ENCODE assay signal across 8 mouse cellular contexts in the genomic region with DNA sequence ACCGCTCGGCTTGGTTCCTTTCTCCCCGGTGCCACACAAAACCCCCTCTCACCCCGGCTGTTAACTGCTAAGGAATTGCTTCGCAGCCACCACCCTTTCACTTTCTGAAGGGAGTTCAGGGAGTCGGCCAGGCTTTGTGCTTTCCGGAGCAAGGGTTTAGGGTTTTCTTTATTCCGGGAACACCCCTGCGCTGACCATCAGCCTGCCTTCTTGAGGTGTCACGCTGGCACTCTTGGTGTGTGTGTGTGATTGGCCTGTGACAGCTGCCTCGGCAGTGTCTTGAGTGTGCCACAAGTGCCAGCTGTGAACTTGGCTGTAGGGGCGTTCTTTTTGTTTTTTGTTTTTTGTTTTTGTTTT. TPM values are rescaled to one million over a fixed set of nuclear protein-coding genes. Genes with fewer than 3 reads are reported as not detected.
DNase-seq lines count a peak whose midpoint lies in the region; ATAC-seq and TF ChIP-seq lines count a peak whose summit lies in the region.

No protein-coding gene starts in this region.

- H3K27me3 ChIP-seq in cerebellum, adult 2 months (ENCODE audit: control insufficient read depth, insufficient read depth, low read length), result no peaks in the 10 kb centered on the region
- H3K27me3 ChIP-seq in forebrain, embryonic 16.5 days (replicated peaks; ENCODE audit: control insufficient read depth, insufficient read depth, low read length), result no peaks in the 10 kb centered on the region
- H3K27me3 ChIP-seq in hindbrain, embryonic 16.5 days (replicated peaks; ENCODE audit: control insufficient read depth, insufficient read depth, low read length), result no peaks in the 10 kb centered on the region
- no peaks in the 10 kb centered on the region for H3K27me3 ChIP-seq in liver, embryonic 12.5 days (replicated peaks)
- no peaks in the 10 kb centered on the region for H3K27me3 ChIP-seq in myocyte (ENCODE audit: control insufficient read depth, insufficient read depth, insufficient read length)

- peak overlapping the region; percentile 94 for H3K4me2 ChIP-seq in forebrain, embryonic 16.5 days (ENCODE audit: low read length)
- H3K4me2 ChIP-seq in hindbrain, embryonic 16.5 days (ENCODE audit: low read length), result peak overlapping the region; percentile 83
- H3K4me2 ChIP-seq in liver, embryonic 12.5 days, result peak overlapping the region; percentile 74
- peak overlapping the region; percentile 71 for H3K4me2 ChIP-seq in myocyte (ENCODE audit: low read depth)

- WGBS in cerebellum, adult 2 months, result under 1% methylated on average over 12 of the region's 12 CpGs
- WGBS in forebrain, embryonic 16.5 days, result 0% methylated on average over 12 of the region's 12 CpGs
- 0% methylated on average over 12 of the region's 12 CpGs for WGBS in hindbrain, embryonic 16.5 days
- WGBS in liver, embryonic 12.5 days (ENCODE audit: insufficient replicate concordance), result under 1% methylated on average over 12 of the region's 12 CpGs

- peak overlapping the region; percentile 87 for H3ac ChIP-seq in myocyte (ENCODE audit: control insufficient read depth, insufficient read length)

- TF ChIP-seq POLR2A in cerebellum, adult 2 months (IDR thresholded peaks at IDR 0.05; ENCODE audit: borderline replicate concordance, insufficient read depth, low read length), result no peak
- TF ChIP-seq POLR2A in myocyte (IDR thresholded peaks at IDR 0.05; ENCODE audit: insufficient read length, low read depth), result peak; percentile 48

- TF ChIP-seq CTCF in cerebellum, adult 2 months (IDR thresholded peaks at IDR 0.05; ENCODE audit: borderline replicate concordance, insufficient read depth, low read depth, low read length), result no peak

- H3K4me1 ChIP-seq in cerebellum, adult 2 months (ENCODE audit: control insufficient read depth, insufficient read depth, low read length), result peaks cover 8% of the 10 kb centered on the region
- peaks cover 34% of the 10 kb centered on the region for H3K4me1 ChIP-seq in forebrain, embryonic 16.5 days (replicated peaks; ENCODE audit: control insufficient read depth, insufficient read depth, low read length)
- H3K4me1 ChIP-seq in hindbrain, embryonic 16.5 days (ENCODE audit: control insufficient read depth, insufficient read depth, low read depth, low read length), result peaks cover 17% of the 10 kb centered on the region
- H3K4me1 ChIP-seq in liver, embryonic 12.5 days, result peaks cover 25% of the 10 kb centered on the region

- peak; percentile 46 for ATAC-seq in forebrain, embryonic 16.5 days
- ATAC-seq in hindbrain, embryonic 16.5 days, result peak; percentile 66
- peak; percentile 73 for ATAC-seq in liver, embryonic 12.5 days

- peaks cover 32% of the 10 kb centered on the region for H3K79me2 ChIP-seq in myocyte (ENCODE audit: control insufficient read depth, insufficient read depth)

- no peaks in the 10 kb centered on the region for H3K36me3 ChIP-seq in forebrain, embryonic 16.5 days (ENCODE audit: control insufficient read depth, insufficient read depth)
- H3K36me3 ChIP-seq in hindbrain, embryonic 16.5 days (ENCODE audit: control insufficient read depth, insufficient read depth, low read length), result no peaks in the 10 kb centered on the region
- H3K36me3 ChIP-seq in liver, embryonic 12.5 days, result 0 out of 2 replicates have a peak, but pooled peaks cover 5% of the 10 kb centered on the region
- H3K36me3 ChIP-seq in myocyte (ENCODE audit: control insufficient read depth, insufficient read depth), result no peaks in the 10 kb centered on the region

- no peaks in the 10 kb centered on the region for H3K9me3 ChIP-seq in forebrain, embryonic 16.5 days (ENCODE audit: control insufficient read depth, low read length)
- no peaks in the 10 kb centered on the region for H3K9me3 ChIP-seq in hindbrain, embryonic 16.5 days (ENCODE audit: control insufficient read depth, low read length)
- H3K9me3 ChIP-seq in liver, embryonic 12.5 days (replicated peaks), result no peaks in the 10 kb centered on the region

- H3K27ac ChIP-seq in cerebellum, adult 2 months (ENCODE audit: insufficient read depth, low read length), result no peak overlapping the region; the same call in 1 of the 2 replicates
- peak overlapping the region; percentile 98 for H3K27ac ChIP-seq in forebrain, embryonic 16.5 days (ENCODE audit: low read length)
- peak overlapping the region; percentile 99 for H3K27ac ChIP-seq in hindbrain, embryonic 16.5 days (ENCODE audit: low read depth, low read length)
- H3K27ac ChIP-seq in liver, embryonic 12.5 days, result peak overlapping the region; percentile 82

- peak overlapping the region; percentile 99 for H3K9ac ChIP-seq in forebrain, embryonic 16.5 days (replicated peaks; ENCODE audit: low read depth, low read length)
- peak overlapping the region; percentile 97 for H3K9ac ChIP-seq in hindbrain, embryonic 16.5 days (ENCODE audit: low read depth, low read length)
- H3K9ac ChIP-seq in liver, embryonic 12.5 days, result peak overlapping the region; percentile 93

- peak; percentile 18 for DNase-seq in urinary bladder, postnatal 14 days (ENCODE audit: low spot score)
- no peak for DNase-seq in urinary bladder, postnatal 4 days (ENCODE audit: low spot score in 2 of 2)
- DNase-seq in cerebellum, adult 2 months, result peak; percentile 44 to 54
- peak; percentile 49 for DNase-seq in testis, postnatal 14 days (ENCODE audit: low spot score)

- peak overlapping the region; percentile 97 for H3K4me3 ChIP-seq in cerebellum, adult 2 months (replicated peaks; ENCODE audit: insufficient read depth, low read depth, low read length)
- H3K4me3 ChIP-seq in forebrain, embryonic 16.5 days (replicated peaks; ENCODE audit: low read length), result peak overlapping the region; percentile 94
- peak overlapping the region; percentile 83 for H3K4me3 ChIP-seq in hindbrain, embryonic 16.5 days (ENCODE audit: low read length)
- H3K4me3 ChIP-seq in liver, embryonic 12.5 days, result peak overlapping the region; percentile 91
- H3K4me3 ChIP-seq in myocyte, result peak overlapping the region; percentile 83

TF ChIP-seq in myocyte, 11 proteins besides CTCF, POLR2A, EP300 and RAD21:
- TF ChIP-seq E2F4 (IDR thresholded peaks at IDR 0.05; ENCODE audit: insufficient read depth) (no peak), USF1 (IDR thresholded peaks at IDR 0.05; ENCODE audit: low read depth) (no peak), REST (IDR thresholded peaks at IDR 0.05; ENCODE audit: insufficient read depth, insufficient read length) (no peak), TCF12 (IDR thresholded peaks at IDR 0.05; ENCODE audit: insufficient read depth, poor library complexity, severe bottlenecking) (peak; percentile 54), MYOG (IDR thresholded peaks at IDR 0.05; ENCODE audit: control insufficient read depth in 1 of 3, insufficient read depth in 1 of 3, insufficient read length in 2 of 3, low read depth in 2 of 3) (peak; percentile 66 to 90 (median 86)), POLR2AphosphoS2 (IDR thresholded peaks at IDR 0.05; ENCODE audit: insufficient read length, low read depth) (peak; percentile 49), TCF3 (IDR thresholded peaks at IDR 0.05; ENCODE audit: insufficient read length, low read depth) (peak; percentile 57), MYOD1 (IDR thresholded peaks at IDR 0.05; ENCODE audit: control insufficient read depth in 1 of 3, insufficient read length in 2 of 3, low read depth in 2 of 3) (peak; percentile 85 to 96 (median 94)), MAX (IDR thresholded peaks at IDR 0.05; ENCODE audit: low read depth) (no peak), SRF (IDR thresholded peaks at IDR 0.05; ENCODE audit: control insufficient read depth, insufficient read length, low read depth) (no peak), CEBPB (IDR thresholded peaks at IDR 0.05; ENCODE audit: insufficient read depth, poor library complexity, severe bottlenecking) (no peak)

RNA-seq across cellular contexts. Expression of a gene that starts 0.8 kb away (rescaled TPM):
- 28.9 and 31.7 TPM in 2 replicates for polyA plus RNA-seq in cerebellum, adult 2 months (2012; rRNA removed)
- polyA plus RNA-seq in forebrain, embryonic 16.5 days (2015; fragmentation: Nextera tagmentation; extraction: Ambion mirVana), result 385 and 392 TPM in 2 replicates
- 282 and 289 TPM in 2 replicates for polyA plus RNA-seq in hindbrain, embryonic 16.5 days (2015; fragmentation: Nextera tagmentation; extraction: Ambion mirVana)
- 51.3 and 51.8 TPM in 2 replicates for polyA plus RNA-seq in liver, embryonic 12.5 days (2016; fragmentation: Nextera tagmentation; extraction: Ambion mirVana)
- polyA plus RNA-seq in myocyte (2012; fragmentation: generic; extraction: Trizol), result 3.0 TPM

RNA-seq across cellular contexts. Expression of a gene that starts 34.9 kb away (rescaled TPM):
- 4.3 and 5.2 TPM in 2 replicates for polyA plus RNA-seq in cerebellum, adult 2 months (2012; rRNA removed)
- polyA plus RNA-seq in forebrain, embryonic 16.5 days (2015; fragmentation: Nextera tagmentation; extraction: Ambion mirVana), result 8.6 and 10.9 TPM in 2 replicates
- 6.1 and 6.7 TPM in 2 replicates for polyA plus RNA-seq in hindbrain, embryonic 16.5 days (2015; fragmentation: Nextera tagmentation; extraction: Ambion mirVana)
- 6.8 and 7.6 TPM in 2 replicates for polyA plus RNA-seq in liver, embryonic 12.5 days (2016; fragmentation: Nextera tagmentation; extraction: Ambion mirVana)
- 1.7 TPM for polyA plus RNA-seq in myocyte (2012; fragmentation: generic; extraction: Trizol)

Comparison
In these comparisons a context has a peak if more than half of its experiments do, and no peak if none do; other contexts are left out.
1. DNase-seq: peak in urinary bladder, postnatal 14 days (single experiment), cerebellum, adult 2 months (2 of 2) and testis, postnatal 14 days (single experiment); none in urinary bladder, postnatal 4 days (0 of 2).
2. Peak in every context shown above with its lines, with median percentiles within 50 percentile points of each other: H3K4me3 ChIP-seq, ATAC-seq, H3K4me2 ChIP-seq and H3K9ac ChIP-seq.